Mouse (Mus musculus): ENCODE data around the gene Cavin1. TPM values are rescaled to one million over a fixed set of nuclear protein-coding genes. Genes with fewer than 3 reads are reported as not detected.

Gene Cavin1
- polyA plus RNA-seq, 1 experiment from 2014 or later = 136 TPM

DNA sequence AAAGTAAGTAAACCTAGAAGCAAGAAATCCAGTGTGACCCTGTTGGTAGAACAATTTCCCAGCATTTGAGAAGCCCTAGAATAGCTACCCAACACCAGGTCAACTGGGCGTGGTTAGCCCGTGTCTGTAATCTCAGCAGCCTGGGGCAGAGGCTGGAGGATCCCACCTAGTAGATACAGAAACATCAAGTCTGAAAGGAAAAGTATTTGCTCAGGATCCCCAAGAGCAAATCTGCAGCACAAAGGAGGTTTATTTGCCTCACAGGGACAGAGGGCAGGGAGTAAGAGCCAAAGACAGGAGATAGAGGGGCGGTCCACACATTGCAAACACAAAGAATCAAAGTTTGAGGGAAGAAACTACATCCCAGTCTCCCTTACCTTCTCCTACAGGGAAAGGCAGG is 28.6 kb upstream of the Cavin1 start:
- no peaks in the 10 kb centered on the region for H3K4me1 ChIP-seq (ENCODE audit: control insufficient read depth, insufficient read depth, low read length)
- H3K9ac ChIP-seq (replicated peaks; ENCODE audit: low read depth, low read length) = no peak overlapping the region
- H3K27ac ChIP-seq (ENCODE audit: low read length) = no peak overlapping the region
- H3K36me3 ChIP-seq (ENCODE audit: control insufficient read depth, insufficient read depth, low read length) = no peaks in the 10 kb centered on the region
- no peak overlapping the region for H3K4me2 ChIP-seq (replicated peaks; ENCODE audit: low read depth, low read length)
- no peak overlapping the region for H3K4me3 ChIP-seq (ENCODE audit: low read depth, low read length)
- ATAC-seq (ENCODE audit: insufficient number of reproducible peaks, insufficient read depth, low FRiP score, low read depth) = no peak
- WGBS = 66% methylated on average over 3 of the region's 3 CpGs
- no peaks in the 10 kb centered on the region for H3K27me3 ChIP-seq (ENCODE audit: control insufficient read depth, insufficient read depth, low read length)
- H3K9me3 ChIP-seq (ENCODE audit: control insufficient read depth, low read depth, low read length) = no peaks in the 10 kb centered on the region

DNA sequence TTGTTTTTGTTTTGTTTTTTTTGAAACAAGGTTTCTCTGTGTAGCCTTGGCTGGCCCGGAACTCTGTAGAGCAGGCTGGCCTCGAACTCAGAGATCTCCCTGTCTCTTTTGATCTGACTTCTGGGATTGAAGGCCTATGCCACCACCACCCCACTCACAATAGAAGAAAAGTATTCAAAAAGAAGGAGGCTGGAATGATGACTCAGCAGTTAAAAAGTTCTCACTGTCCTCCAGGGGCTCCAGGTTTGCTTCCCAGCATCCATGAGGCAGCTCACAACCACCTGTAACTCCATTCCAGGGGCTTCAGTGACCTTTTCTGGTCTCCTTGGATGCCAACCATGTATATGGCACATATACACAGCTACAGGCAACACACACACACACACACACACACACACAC is 28.1 kb upstream of the Cavin1 start:
- Histone ChIP-seq H3K4me2 (replicated peaks; ENCODE audit: low read depth, low read length) (no peak overlapping the region), H3K9ac (replicated peaks; ENCODE audit: low read depth, low read length) (no peak overlapping the region), H3K27ac (ENCODE audit: low read length) (no peak overlapping the region), H3K36me3 (ENCODE audit: control insufficient read depth, insufficient read depth, low read length) (no peaks in the 10 kb centered on the region), H3K9me3 (ENCODE audit: control insufficient read depth, low read depth, low read length) (no peaks in the 10 kb centered on the region), H3K4me1 (ENCODE audit: control insufficient read depth, insufficient read depth, low read length) (no peaks in the 10 kb centered on the region), H3K27me3 (ENCODE audit: control insufficient read depth, insufficient read depth, low read length) (no peaks in the 10 kb centered on the region), H3K4me3 (ENCODE audit: low read depth, low read length) (no peak overlapping the region)
- 89% methylated on average over 2 of the region's 2 CpGs for WGBS
- no peak for ATAC-seq (ENCODE audit: insufficient number of reproducible peaks, insufficient read depth, low FRiP score, low read depth)

DNA sequence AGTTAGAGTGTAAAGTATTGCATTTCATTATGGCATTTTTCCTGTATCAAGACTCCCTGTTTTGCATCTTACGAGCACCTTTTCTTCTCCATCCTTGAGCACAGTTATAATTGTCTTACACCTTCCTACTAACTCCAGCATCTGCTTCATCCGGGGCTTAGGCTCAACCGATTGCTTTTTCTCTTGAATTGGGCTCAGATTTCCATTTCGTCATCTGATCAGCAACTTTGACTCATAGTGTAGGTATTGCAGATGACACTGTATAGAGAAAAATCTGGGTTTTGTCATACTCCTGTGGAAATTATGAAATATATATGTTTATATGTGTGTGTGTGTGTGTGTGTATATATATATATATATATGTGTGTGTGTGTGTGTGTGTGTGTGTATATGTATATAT is 25.8 kb upstream of the Cavin1 start:
- no peaks in the 10 kb centered on the region for H3K9me3 ChIP-seq (ENCODE audit: control insufficient read depth, low read depth, low read length)
- no peak for ATAC-seq (ENCODE audit: insufficient number of reproducible peaks, insufficient read depth, low FRiP score, low read depth)
- no peak overlapping the region for H3K4me3 ChIP-seq (ENCODE audit: low read depth, low read length)
- 83% methylated on average over 4 of the region's 4 CpGs for WGBS
- no peaks in the 10 kb centered on the region for H3K4me1 ChIP-seq (ENCODE audit: control insufficient read depth, insufficient read depth, low read length)
- H3K36me3 ChIP-seq (ENCODE audit: control insufficient read depth, insufficient read depth, low read length) = no peaks in the 10 kb centered on the region
- no peaks in the 10 kb centered on the region for H3K27me3 ChIP-seq (ENCODE audit: control insufficient read depth, insufficient read depth, low read length)
- no peak overlapping the region for H3K9ac ChIP-seq (replicated peaks; ENCODE audit: low read depth, low read length)
- no peak overlapping the region for H3K4me2 ChIP-seq (replicated peaks; ENCODE audit: low read depth, low read length)
- H3K27ac ChIP-seq (ENCODE audit: low read length) = no peak overlapping the region

DNA sequence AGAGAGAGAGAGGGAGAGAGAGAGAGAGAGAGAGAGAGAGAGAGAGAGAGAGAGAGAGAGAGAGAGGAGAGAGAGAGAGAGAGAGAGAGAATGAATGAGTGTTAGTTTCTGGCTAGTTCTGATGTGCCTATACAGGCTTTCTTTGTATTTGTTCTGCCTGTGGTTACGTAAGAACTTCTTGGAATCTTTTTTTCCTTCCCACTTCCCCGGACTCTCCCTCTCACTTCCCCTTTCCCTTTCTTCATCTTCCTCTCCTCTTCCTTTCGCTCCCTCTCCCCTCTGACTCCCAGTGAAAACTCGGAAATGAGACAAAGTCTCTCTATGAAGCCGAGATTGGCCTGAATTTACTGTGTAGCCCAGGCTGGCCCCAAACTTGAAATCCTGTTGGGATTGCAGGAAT is 24.0 kb upstream of the Cavin1 start:
- no peaks in the 10 kb centered on the region for H3K27me3 ChIP-seq (ENCODE audit: control insufficient read depth, insufficient read depth, low read length)
- no peaks in the 10 kb centered on the region for H3K4me1 ChIP-seq (ENCODE audit: control insufficient read depth, insufficient read depth, low read length)
- H3K27ac ChIP-seq (ENCODE audit: low read length) = no peak overlapping the region
- no peaks in the 10 kb centered on the region for H3K9me3 ChIP-seq (ENCODE audit: control insufficient read depth, low read depth, low read length)
- no peak for ATAC-seq (ENCODE audit: insufficient number of reproducible peaks, insufficient read depth, low FRiP score, low read depth)
- no peak overlapping the region for H3K9ac ChIP-seq (replicated peaks; ENCODE audit: low read depth, low read length)
- 72% methylated on average over 5 of the region's 5 CpGs for WGBS
- no peak overlapping the region for H3K4me2 ChIP-seq (replicated peaks; ENCODE audit: low read depth, low read length)
- H3K4me3 ChIP-seq (ENCODE audit: low read depth, low read length) = no peak overlapping the region
- no peaks in the 10 kb centered on the region for H3K36me3 ChIP-seq (ENCODE audit: control insufficient read depth, insufficient read depth, low read length)

DNA sequence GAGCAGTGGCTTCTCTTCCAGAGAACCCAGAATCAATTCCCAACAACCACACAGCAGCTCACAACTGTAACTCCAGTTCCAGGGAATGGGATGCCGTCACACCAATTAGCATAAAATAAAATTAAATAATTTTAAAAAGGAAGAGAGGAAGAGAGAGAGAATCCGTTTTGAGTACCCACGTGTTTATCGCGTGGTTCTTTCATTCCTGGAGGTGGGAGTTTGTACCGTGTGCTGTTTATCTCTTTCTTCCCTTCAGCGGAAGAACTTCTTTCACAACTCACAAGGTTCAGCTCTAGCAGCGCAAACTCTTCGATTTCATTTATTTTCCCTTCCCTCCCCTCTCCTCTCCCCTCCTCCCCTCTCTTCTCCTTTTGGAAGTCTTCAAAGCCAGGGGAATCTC is 23.5 kb upstream of the Cavin1 start:
- Histone ChIP-seq H3K9ac (replicated peaks; ENCODE audit: low read depth, low read length) (no peak overlapping the region), H3K36me3 (ENCODE audit: control insufficient read depth, insufficient read depth, low read length) (no peaks in the 10 kb centered on the region), H3K4me3 (ENCODE audit: low read depth, low read length) (no peak overlapping the region), H3K27ac (ENCODE audit: low read length) (no peak overlapping the region), H3K4me1 (ENCODE audit: control insufficient read depth, insufficient read depth, low read length) (no peaks in the 10 kb centered on the region), H3K9me3 (ENCODE audit: control insufficient read depth, low read depth, low read length) (no peaks in the 10 kb centered on the region), H3K27me3 (ENCODE audit: control insufficient read depth, insufficient read depth, low read length) (no peaks in the 10 kb centered on the region), H3K4me2 (replicated peaks; ENCODE audit: low read depth, low read length) (no peak overlapping the region)
- WGBS = 49% methylated on average over 9 of the region's 9 CpGs
- no peak for ATAC-seq (ENCODE audit: insufficient number of reproducible peaks, insufficient read depth, low FRiP score, low read depth)

DNA sequence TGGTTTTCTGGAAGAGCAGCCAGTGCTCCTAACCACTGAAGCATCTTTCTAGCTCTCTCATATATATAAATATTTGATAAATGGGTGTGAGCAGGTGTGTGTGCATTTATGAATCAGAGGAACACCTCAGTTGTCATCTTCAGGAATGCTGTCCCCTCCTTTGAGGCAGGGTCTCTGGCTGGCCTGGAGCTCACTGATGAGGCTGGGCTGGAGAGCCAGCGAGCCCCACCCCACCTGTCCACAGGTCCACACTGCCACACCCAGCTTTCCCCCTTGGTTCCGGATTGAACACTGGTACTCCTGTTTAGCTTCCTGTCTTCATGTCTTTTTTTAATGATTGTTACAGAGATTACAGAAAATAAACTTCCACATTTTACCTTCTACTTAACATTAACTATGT is 22.8 kb upstream of the Cavin1 start:
- Histone ChIP-seq H3K4me3 (ENCODE audit: low read depth, low read length) (no peak overlapping the region), H3K9ac (replicated peaks; ENCODE audit: low read depth, low read length) (no peak overlapping the region), H3K27me3 (ENCODE audit: control insufficient read depth, insufficient read depth, low read length) (no peaks in the 10 kb centered on the region), H3K27ac (ENCODE audit: low read length) (no peak overlapping the region), H3K4me1 (ENCODE audit: control insufficient read depth, insufficient read depth, low read length) (no peaks in the 10 kb centered on the region), H3K4me2 (replicated peaks; ENCODE audit: low read depth, low read length) (no peak overlapping the region), H3K36me3 (ENCODE audit: control insufficient read depth, insufficient read depth, low read length) (no peaks in the 10 kb centered on the region), H3K9me3 (ENCODE audit: control insufficient read depth, low read depth, low read length) (no peaks in the 10 kb centered on the region)
- WGBS = 61% methylated on average over 2 of the region's 2 CpGs
- no peak for ATAC-seq (ENCODE audit: insufficient number of reproducible peaks, insufficient read depth, low FRiP score, low read depth)

DNA sequence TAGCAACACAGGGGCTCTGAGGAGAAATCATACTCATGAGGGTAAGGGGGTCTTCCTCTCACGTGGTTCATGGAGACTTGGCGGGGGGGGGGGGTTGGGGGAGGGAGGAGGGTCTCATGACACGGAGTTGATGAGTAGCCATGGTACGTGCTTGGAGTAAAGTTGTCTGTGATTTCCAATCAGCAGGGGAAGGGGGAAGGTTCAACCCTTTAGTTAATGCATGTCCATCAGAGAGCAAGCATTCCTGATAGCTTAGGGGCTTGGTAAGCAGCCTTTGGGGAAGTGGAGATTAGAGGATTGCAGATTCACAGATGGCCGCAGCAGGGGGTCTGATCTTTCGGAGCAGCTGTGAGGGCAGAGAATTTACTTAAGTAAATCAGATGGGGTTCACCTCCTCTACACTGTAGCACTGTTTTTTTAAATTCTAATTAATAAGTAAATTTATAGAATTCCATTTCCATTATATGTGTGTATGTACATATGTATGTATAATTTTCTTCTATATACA is 20.4 kb upstream of the Cavin1 start:
- H3K4me2 ChIP-seq (replicated peaks; ENCODE audit: low read depth, low read length) = no peak overlapping the region
- ATAC-seq (ENCODE audit: insufficient number of reproducible peaks, insufficient read depth, low FRiP score, low read depth) = no peak
- H3K9me3 ChIP-seq (ENCODE audit: control insufficient read depth, low read depth, low read length) = no peaks in the 10 kb centered on the region
- H3K4me3 ChIP-seq (ENCODE audit: low read depth, low read length) = no peak overlapping the region
- H3K9ac ChIP-seq (replicated peaks; ENCODE audit: low read depth, low read length) = no peak overlapping the region
- WGBS = 27% methylated on average over 6 of the region's 6 CpGs
- H3K36me3 ChIP-seq (ENCODE audit: control insufficient read depth, insufficient read depth, low read length) = no peaks in the 10 kb centered on the region
- no peaks in the 10 kb centered on the region for H3K4me1 ChIP-seq (ENCODE audit: control insufficient read depth, insufficient read depth, low read length)
- no peak overlapping the region for H3K27ac ChIP-seq (ENCODE audit: low read length)
- no peaks in the 10 kb centered on the region for H3K27me3 ChIP-seq (ENCODE audit: control insufficient read depth, insufficient read depth, low read length)

DNA sequence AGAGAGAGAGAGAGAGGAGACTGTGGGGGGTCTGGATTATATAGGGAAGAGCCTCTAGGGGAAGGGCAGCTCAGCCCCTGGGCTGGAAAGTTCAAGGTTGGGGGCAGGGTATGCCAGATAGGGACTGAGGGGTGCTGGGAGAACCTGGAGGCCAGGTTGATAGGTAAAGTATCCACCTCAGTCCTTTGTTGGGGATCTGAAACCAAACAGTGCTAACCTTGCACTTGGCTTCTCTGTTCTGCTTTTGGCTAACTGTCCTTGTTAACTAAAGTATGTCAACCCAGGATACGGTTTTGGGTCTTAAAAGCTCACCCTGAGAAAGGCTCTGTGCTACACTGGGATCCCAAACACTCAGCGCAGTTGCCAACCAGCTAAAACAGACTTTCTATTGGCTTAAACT is 19.0 kb upstream of the Cavin1 start:
- Histone ChIP-seq H3K9me3 (ENCODE audit: control insufficient read depth, low read depth, low read length) (no peaks in the 10 kb centered on the region), H3K27me3 (ENCODE audit: control insufficient read depth, insufficient read depth, low read length) (no peaks in the 10 kb centered on the region), H3K27ac (ENCODE audit: low read length) (no peak overlapping the region), H3K4me2 (replicated peaks; ENCODE audit: low read depth, low read length) (no peak overlapping the region), H3K4me1 (ENCODE audit: control insufficient read depth, insufficient read depth, low read length) (no peaks in the 10 kb centered on the region), H3K4me3 (ENCODE audit: low read depth, low read length) (no peak overlapping the region), H3K36me3 (ENCODE audit: control insufficient read depth, insufficient read depth, low read length) (no peaks in the 10 kb centered on the region), H3K9ac (replicated peaks; ENCODE audit: low read depth, low read length) (no peak overlapping the region)
- WGBS = 53% methylated on average over 2 of the region's 2 CpGs
- ATAC-seq (ENCODE audit: insufficient number of reproducible peaks, insufficient read depth, low FRiP score, low read depth) = no peak

DNA sequence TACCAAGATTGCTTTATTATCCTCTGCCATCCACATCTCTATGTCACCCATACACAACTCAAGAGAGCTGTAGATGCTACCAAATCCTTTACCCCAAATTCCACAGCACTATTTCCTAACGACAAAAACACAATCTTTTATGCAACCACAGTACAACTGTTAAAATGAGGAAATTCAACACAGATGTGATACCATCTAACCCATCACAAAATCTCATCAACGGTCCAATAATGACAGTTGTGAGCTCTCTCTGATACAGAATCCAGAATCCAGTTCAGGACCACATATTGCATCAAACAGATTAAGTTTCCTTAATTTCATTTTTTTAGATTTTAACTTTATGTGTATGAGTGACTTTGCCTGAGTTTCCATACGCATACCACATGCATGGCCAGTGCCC is 18.0 kb upstream of the Cavin1 start:
- WGBS = 80% methylated on average over 3 of the region's 3 CpGs
- H3K27ac ChIP-seq (ENCODE audit: low read length) = no peak overlapping the region
- H3K4me3 ChIP-seq (ENCODE audit: low read depth, low read length) = no peak overlapping the region
- no peaks in the 10 kb centered on the region for H3K27me3 ChIP-seq (ENCODE audit: control insufficient read depth, insufficient read depth, low read length)
- no peaks in the 10 kb centered on the region for H3K9me3 ChIP-seq (ENCODE audit: control insufficient read depth, low read depth, low read length)
- H3K4me1 ChIP-seq (ENCODE audit: control insufficient read depth, insufficient read depth, low read length) = no peaks in the 10 kb centered on the region
- no peak overlapping the region for H3K4me2 ChIP-seq (replicated peaks; ENCODE audit: low read depth, low read length)
- H3K36me3 ChIP-seq (ENCODE audit: control insufficient read depth, insufficient read depth, low read length) = no peaks in the 10 kb centered on the region
- ATAC-seq (ENCODE audit: insufficient number of reproducible peaks, insufficient read depth, low FRiP score, low read depth) = no peak
- H3K9ac ChIP-seq (replicated peaks; ENCODE audit: low read depth, low read length) = no peak overlapping the region
